Mouse (Mus musculus) G1E (cell line): ENCODE results near the gene Icmt.

Source experiments
- CTCF ChIP-seq: IDR thresholded peaks from 2 replicates; pipeline ENCODE4 v1.5.1; 2012; ENCODE audit warnings: low read depth, low read length, inconsistent platforms, mixed read lengths
- GATA1 ChIP-seq: IDR thresholded peaks from 2 replicates; pipeline ENCODE4 v1.6.1; 2012; ENCODE audit warnings: borderline replicate concordance, low read length, inconsistent platforms, mixed read lengths
- GATA2 ChIP-seq: IDR thresholded peaks from 2 replicates; pipeline ENCODE4 v1.6.1; 2012; ENCODE audit warnings: low read depth, low read length, inconsistent platforms, borderline replicate concordance
- POLR2AphosphoS5 ChIP-seq: IDR thresholded peaks from 2 replicates; pipeline ENCODE4 v1.6.1; 2012; ENCODE audit warnings: low read depth, low read length, inconsistent platforms; ENCODE audit not compliant: insufficient replicate concordance
- TAL1 ChIP-seq: conservative IDR thresholded peaks from 2 replicates; pipeline ENCODE4 v1.6.1; 2012; ENCODE audit warnings: low read depth, low read length, inconsistent platforms, mixed read lengths

- TF ChIP-seq CTCF: no peak
- TF ChIP-seq TAL1: no peak
- no peak for TF ChIP-seq GATA1
- TF ChIP-seq POLR2AphosphoS5: no peak
- no peak for TF ChIP-seq GATA2
Observed at GRCm38 (mm10) chr4:152267748-152268369, 29.2 kb upstream of the Icmt start.
